Mouse (Mus musculus): ENCODE measurements around the gene Ndufb10.

DNA sequence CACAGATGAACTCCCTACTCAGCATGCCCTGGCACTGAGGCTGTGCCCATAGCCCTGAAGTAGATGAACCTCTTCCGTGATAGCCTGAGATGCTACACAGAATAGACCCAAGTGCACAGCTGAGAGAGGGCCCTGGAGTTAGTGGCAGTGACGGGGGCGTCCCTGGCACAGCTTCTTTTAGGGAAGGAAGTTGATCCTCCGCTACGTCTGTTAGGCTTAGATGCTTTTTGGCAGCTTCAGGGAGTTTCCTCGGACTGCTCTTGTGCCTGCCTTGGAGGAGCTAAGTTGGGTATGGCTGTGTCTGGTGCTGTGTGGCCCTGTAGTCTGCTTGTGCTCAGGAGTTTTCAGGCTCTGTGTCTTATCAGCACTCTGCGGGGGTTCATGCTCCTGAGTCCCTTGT is 50.0 kb downstream of the Ndufb10 start:
- no peak for TF ChIP-seq CTCF (IDR thresholded peaks at IDR 0.05; ENCODE audit: extremely low read depth, insufficient read depth, insufficient read length, insufficient replicate concordance)
- TF ChIP-seq POLR2A (IDR thresholded peaks at IDR 0.05; ENCODE audit: low read depth, low read length) = no peak
